Mouse (Mus musculus) neural tube, embryonic 10.5 days (tissue): ENCODE results near the gene Ms4a3.

ENCODE experiments used
- DNase-seq: peaks from one replicate; pipeline ENCODE4 v3.0.0-alpha.2; 2017; ENCODE audit warnings: low spot score; ENCODE audit errors: extremely low spot score

The Ms4a3 gene

DNA sequence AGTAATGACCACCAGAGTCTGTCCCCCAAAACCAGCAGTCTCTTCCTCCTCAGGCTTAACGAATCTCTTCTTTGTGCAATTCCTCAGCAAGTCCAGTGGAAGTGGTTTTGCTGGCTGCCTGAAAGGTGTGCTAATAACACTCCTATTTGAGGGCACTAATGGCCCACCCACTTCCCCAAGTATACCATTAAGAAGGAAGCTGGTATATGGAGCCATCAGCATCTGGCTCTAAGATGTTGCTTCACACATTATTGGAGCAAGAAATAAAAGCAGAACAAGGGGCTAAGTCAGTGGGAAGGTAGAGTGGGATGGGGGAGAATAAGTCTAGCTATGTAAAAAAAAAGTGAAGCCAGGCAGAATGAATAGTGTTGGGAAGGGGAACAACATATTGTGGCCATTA is at the start of gene Ms4a3:
Gene Ms4a3, minus strand, starts transcription at position 120 of the 400 bp plus-strand sequence.
- no peak for DNase-seq

DNA sequence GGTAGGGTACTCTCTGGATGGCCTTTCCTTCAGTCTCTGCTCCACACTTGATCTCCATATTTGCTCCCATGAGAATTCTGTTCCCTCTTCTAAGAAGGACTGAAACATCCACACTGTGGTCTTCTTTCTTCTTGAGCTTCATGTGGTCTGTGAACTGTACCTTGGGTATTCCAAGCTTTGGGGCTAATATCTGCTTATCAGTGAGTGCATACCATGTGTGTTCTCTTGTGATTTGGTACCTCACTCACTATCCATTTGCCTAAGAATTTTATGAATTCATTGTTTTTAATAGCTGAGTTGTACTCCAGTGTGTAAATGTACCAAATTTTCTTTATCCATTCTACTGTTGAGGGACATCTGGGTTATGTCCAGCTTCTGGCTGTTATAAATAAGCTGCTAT is 20.9 kb upstream of the Ms4a3 start:
- no peak for DNase-seq

DNA sequence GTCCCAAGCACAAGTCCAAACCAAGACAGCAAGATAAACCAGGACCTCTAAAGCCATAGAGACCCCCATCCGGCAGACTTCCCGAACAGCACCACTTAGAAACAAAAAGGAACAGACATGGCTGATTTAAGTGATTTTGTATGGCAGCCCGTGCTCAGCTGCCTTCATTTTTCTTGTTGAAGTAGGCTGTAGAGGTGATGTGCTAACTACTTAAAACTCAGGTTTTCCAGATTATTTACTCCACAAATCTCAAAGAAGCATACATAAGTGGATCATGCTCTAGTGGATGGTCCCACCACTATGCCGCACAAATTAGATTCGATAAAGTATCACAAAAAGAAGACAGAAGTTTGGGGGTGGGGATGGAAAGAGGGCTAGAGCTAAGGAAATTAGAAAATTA is 19.8 kb upstream of the Ms4a3 start, which contains the start of gene Oosp2:
Gene Oosp2, minus strand, starts transcription at position 101 of the 400 bp plus-strand sequence.
- no peak for DNase-seq

GRCm38 (mm10) chr19:11659142-11659541 is 18.5 kb upstream of the Ms4a3 start:
- no peak for DNase-seq

GRCm38 (mm10) chr19:11649564-11649963 is 8.9 kb upstream of the Ms4a3 start:
- no peak for DNase-seq

GRCm38 (mm10) chr19:11646166-11646565 is 5.5 kb upstream of the Ms4a3 start:
- DNase-seq = no peak

DNA sequence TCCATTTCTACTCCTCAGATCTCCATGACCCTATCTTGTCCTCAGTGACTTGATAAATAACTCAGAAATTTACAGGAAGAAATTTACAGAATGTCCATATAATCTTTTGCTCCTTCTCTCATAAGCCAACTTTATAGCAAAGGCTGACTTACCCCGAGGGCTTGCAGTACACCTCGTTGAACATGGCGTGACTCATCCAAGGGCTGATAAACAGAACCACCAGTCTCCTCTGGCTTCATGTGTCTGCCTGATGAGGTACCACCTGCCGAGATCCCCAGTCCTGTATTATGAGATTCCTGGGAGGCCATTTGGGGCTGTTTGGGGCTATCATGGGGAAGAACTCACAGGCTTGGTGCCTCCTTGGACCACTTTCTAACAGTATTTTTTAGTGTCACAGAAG is 1.6 kb downstream of the Ms4a3 start:
- DNase-seq = no peak

DNA sequence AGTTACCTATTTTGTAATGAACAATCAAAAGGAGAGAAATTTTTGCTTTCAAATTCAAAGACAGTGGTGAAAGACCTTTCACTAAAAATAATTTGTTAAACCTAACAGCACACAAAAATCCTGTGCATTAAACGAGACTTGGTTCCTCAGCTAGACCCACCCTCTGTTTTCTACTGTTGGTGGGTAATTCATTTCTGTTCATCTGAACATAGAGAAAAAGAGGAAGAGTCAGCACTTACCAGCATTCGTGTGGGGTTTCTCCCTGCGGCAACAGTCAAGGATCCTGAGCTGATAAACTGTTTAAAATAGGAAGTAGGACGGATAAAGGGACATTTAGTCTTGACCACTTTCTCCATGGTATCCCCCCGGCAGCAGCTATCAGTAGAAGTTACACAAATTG is 5.1 kb downstream of the Ms4a3 start:
- no peak for DNase-seq

- no peak for DNase-seq
Observed at GRCm38 (mm10) chr19:11634330-11634729, 6.3 kb downstream of the Ms4a3 start.

- DNase-seq = no peak
Observed at GRCm38 (mm10) chr19:11633732-11634131, 6.9 kb downstream of the Ms4a3 start.

DNA sequence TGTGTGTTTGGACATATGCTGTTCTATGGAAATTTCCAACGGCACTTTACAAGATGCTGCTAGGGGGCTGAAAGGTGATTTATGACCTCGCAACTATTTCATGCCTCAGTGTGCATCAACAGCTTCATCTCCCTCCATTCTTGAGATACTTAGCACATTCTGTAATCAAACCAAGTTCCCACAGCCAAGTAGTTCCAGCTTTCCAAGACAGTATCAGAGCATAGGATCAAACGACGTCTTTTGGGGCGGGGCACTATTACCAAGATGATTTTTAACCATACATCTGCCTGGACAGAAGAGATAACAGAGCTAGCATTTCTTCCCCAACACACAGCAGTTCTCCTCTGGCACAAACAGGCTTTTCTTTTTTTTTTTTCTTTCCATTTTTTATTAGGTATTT is 15.4 kb downstream of the Ms4a3 start:
- no peak for DNase-seq

- DNase-seq = no peak
Observed at GRCm38 (mm10) chr19:11624800-11625199, 15.9 kb downstream of the Ms4a3 start.

DNA sequence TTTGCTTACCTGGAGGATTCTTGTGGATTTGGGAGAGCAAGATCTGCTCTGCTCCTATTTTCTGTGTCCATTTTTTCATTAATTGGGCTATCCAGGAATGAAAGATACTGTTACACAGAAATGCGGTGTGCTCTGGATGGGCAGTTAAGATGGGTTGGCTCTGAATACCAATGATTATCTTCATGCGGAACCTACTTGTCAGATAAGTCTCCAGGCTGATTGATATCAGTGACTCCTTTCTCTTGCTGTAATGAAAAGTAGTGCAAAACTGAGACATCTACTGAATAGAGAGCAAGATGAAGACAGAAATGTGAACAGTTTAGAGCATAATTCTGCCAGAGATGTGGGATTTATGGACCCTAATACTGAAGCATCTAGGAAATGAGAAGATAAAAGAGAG is 17.1 kb downstream of the Ms4a3 start, which contains the start of gene Ms4a2:
Gene Ms4a2, minus strand, starts transcription at position 169 of the 400 bp plus-strand sequence.
- no peak for DNase-seq

- DNase-seq = no peak
Observed at GRCm38 (mm10) chr19:11617983-11618382, 22.7 kb downstream of the Ms4a3 start.

DNA sequence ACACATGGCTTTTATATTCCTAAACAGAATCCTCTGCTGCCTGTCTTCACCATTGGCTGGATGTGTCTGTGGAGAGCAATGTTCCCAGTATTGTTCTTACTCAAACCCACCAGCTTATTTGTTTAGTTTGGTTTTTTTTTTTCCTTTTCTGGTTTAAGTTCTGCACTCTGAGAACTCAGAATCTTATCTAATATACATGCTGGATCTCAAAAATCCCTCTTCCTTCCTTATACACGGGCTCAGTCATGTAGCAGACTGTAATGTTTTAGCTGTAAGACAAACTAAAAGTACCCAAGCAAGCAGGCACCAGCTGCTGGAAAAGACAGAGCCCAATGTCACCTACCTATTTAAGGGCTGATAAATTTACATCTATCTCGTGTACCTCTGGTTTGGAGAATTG is 25.8 kb downstream of the Ms4a3 start:
- no peak for DNase-seq

DNA sequence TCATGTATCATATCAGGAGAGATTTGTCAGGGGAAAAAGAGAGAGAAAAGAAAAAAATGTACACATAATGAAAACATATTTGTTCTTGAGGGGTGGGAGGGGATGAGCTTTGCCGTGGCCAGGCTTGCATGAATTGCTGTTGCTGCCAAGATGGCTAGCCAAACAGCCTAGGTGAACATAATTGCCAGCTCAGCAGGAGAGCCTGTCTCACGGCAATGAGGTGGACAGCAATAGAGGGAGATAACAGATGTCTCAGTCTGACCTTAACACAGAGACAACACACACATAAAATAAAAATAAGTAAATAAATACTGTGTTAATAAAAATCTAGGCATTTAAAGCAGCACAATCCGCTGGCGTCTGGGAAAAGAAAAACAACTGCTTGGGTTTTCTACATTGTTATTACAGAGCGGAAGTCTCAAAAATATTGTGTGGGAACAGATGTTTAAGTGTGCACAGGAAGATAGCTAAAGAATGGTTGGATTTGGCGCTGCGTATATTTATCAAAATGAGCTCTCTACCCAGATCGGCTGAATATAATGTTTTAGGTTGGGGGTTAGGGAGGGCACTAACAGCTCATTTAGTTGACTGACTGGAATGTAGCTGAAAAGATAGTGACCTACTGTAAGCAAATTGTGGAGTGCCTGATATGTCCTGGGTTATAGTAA is 26.7 kb downstream of the Ms4a3 start:
- no peak for DNase-seq

GRCm38 (mm10) chr19:11613084-11613483 is 27.6 kb downstream of the Ms4a3 start:
- DNase-seq = no peak

- DNase-seq = no peak
Observed at GRCm38 (mm10) chr19:11612293-11612692, 28.4 kb downstream of the Ms4a3 start.

GRCm38 (mm10) chr19:11611541-11611945 is 29.1 kb downstream of the Ms4a3 start:
- no peak for DNase-seq

GRCm38 (mm10) chr19:11608172-11608571 is 32.5 kb downstream of the Ms4a3 start:
- peak; percentile 50 for DNase-seq

DNA sequence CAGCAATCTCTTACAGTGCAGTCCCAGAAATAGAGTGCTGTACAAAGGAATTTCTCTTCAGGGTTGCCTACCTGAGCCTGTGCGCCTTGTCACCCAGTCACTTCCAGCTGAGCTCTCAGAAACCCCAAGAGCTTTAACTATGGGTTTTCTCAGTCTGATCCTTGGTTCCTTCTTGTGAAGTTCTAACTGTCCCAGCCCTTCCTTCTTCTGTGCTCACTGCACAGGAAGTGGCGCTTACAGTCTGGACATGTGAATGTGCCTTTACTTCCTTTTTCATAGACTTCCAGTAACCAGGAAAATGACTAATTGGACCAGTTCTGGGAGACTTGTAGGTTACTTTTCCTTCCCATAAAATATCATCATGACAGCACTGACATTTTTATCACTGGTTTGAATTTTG is 36.0 kb downstream of the Ms4a3 start, which contains the start of gene Ms4a6d:
Gene Ms4a6d, minus strand, starts transcription at position 247 of the 400 bp plus-strand sequence.
- DNase-seq = no peak

- no peak for DNase-seq
Observed at GRCm38 (mm10) chr19:11602026-11602425, 38.6 kb downstream of the Ms4a3 start.

DNA sequence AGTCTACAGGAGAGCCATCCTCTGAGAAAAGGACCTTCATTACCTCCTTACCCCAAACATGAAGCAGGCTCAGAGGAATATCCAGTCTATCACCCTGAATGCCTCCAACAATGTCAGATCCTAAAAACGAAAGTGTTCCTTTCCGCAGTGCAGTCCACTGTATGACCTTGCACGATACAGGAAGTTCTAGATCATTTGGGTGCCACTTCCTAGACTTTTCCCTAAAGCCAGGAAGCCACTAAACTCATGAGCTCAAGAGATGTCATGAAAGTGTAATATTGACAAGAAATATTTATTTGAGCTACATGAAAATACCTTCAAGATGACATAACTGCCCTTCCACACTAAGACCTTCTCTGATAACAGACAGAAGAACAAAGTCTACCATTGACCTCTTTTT is 39.3 kb downstream of the Ms4a3 start:
- DNase-seq = no peak
